Mouse (Mus musculus) MEL (cell line): ENCODE results near the gene Nckap5l. TPM values are rescaled to one million over a fixed set of nuclear protein-coding genes. Genes with fewer than 3 reads are reported as not detected.

ENCODE experiments used
- DNase-seq: peaks from one replicate; pipeline ENCODE4 v3.0.0; 2011; ENCODE audit warnings: low read depth, low spot score
- H3K27ac ChIP-seq: 2 replicates; pipeline ENCODE4 v1.5.1; 2012; ENCODE audit warnings: low read depth, mild to moderate bottlenecking, control low read depth, low read length, moderate library complexity; ENCODE audit not compliant: control insufficient read depth
- H3K27me3 ChIP-seq, 2 experiments: fragments of 150-350 bp in 1 of 2; sonication (generic) in 1 of 2; 2 replicates each; pipeline ENCODE4 v1.6.1; 2012; ENCODE audit warnings: low read length in 2 of 2, mild to moderate bottlenecking in 2 of 2, improper control_type of control experiment in 1 of 2, moderate library complexity in 1 of 2; ENCODE audit not compliant: insufficient read depth in 2 of 2, control insufficient read depth in 1 of 2
- H3K36me3 ChIP-seq, 2 experiments: 2 replicates each; pipeline ENCODE4 v1.6.1; 2012 to 2014; ENCODE audit warnings: low read length in 2 of 2, improper control_type of control experiment in 1 of 2, inconsistent platforms in 1 of 2, mild to moderate bottlenecking in 1 of 2; ENCODE audit not compliant: insufficient read depth in 2 of 2, control insufficient read depth in 1 of 2
- H3K4me1 ChIP-seq, 2 experiments: fragments of 150-350 bp in 1 of 2; sonication (generic) in 1 of 2; 2 replicates each; pipeline ENCODE4 v1.6.1; 2012; ENCODE audit warnings: low read length in 2 of 2, improper control_type of control experiment in 1 of 2, mild to moderate bottlenecking in 1 of 2; ENCODE audit not compliant: insufficient read depth in 2 of 2, control insufficient read depth in 1 of 2
- H3K4me3 ChIP-seq, 2 experiments: fragments of 150-350 bp in 1 of 2; sonication (generic) in 1 of 2; 2 replicates each; pipeline ENCODE4 v1.5.1; 2012; ENCODE audit warnings: low read depth in 2 of 2, low read length in 2 of 2, mild to moderate bottlenecking in 2 of 2, moderate library complexity in 2 of 2, control low read depth in 1 of 2, improper control_type of control experiment in 1 of 2; ENCODE audit not compliant: control insufficient read depth in 1 of 2, insufficient read depth in 1 of 2
- H3K79me2 ChIP-seq: 2 replicates; pipeline ENCODE4 v1.6.1; 2012; ENCODE audit warnings: mild to moderate bottlenecking, low read length, moderate library complexity; ENCODE audit not compliant: control insufficient read depth, poor library complexity, insufficient read depth
- H3K9ac ChIP-seq: 2 replicates; pipeline ENCODE4 v1.6.1; 2012; ENCODE audit warnings: low read depth, mild to moderate bottlenecking, control low read depth, low read length, moderate library complexity; ENCODE audit not compliant: control insufficient read depth, poor library complexity, severe bottlenecking
- H3K9me3 ChIP-seq: fragments of 150-350 bp; sonication (generic); replicated peaks from 2 replicates; pipeline ENCODE4 v1.6.1; 2012; ENCODE audit warnings: mild to moderate bottlenecking, low read length, improper control_type of control experiment, moderate library complexity; ENCODE audit not compliant: insufficient read depth
- BHLHE40 ChIP-seq: IDR thresholded peaks from 2 replicates; pipeline ENCODE4 v1.6.1; 2012; ENCODE audit warnings: low read depth, mild to moderate bottlenecking, inconsistent platforms, low read length, improper control_type of control experiment, borderline replicate concordance
- CHD2 ChIP-seq: IDR thresholded peaks from 2 replicates; pipeline ENCODE4 v1.6.1; 2011; ENCODE audit warnings: low read length, improper control_type of control experiment
- CTCF ChIP-seq, 3 experiments: IDR thresholded peaks in 2 of 3; conservative IDR thresholded peaks in 1 of 3; 2 replicates each; pipeline ENCODE4 v1.5.1; 2011 to 2012; ENCODE audit warnings: low read length in 3 of 3, low read depth in 2 of 3, mild to moderate bottlenecking in 2 of 3, improper control_type of control experiment in 1 of 3, inconsistent platforms in 1 of 3, mixed read lengths in 1 of 3, moderate library complexity in 1 of 3; ENCODE audit not compliant: control insufficient read depth in 1 of 3, insufficient read depth in 1 of 3, poor library complexity in 1 of 3, severe bottlenecking in 1 of 3
- ETS1 ChIP-seq: IDR thresholded peaks from 2 replicates; pipeline ENCODE4 v1.6.1; 2012; ENCODE audit warnings: low read depth, mild to moderate bottlenecking, inconsistent platforms, low read length, improper control_type of control experiment, moderate library complexity
- GATA1 ChIP-seq: IDR thresholded peaks from 2 replicates; pipeline ENCODE4 v1.6.1; 2011; ENCODE audit warnings: low read depth, low read length, improper control_type of control experiment
- HCFC1 ChIP-seq: IDR thresholded peaks from 2 replicates; pipeline ENCODE4 v1.6.1; 2012; ENCODE audit warnings: low read depth, mild to moderate bottlenecking, inconsistent platforms, low read length, improper control_type of control experiment, moderate library complexity
- KAT2A ChIP-seq: conservative IDR thresholded peaks from 2 replicates; pipeline ENCODE4 v1.6.1; 2012; ENCODE audit warnings: low read depth, low read length, improper control_type of control experiment, inconsistent platforms
- MAX ChIP-seq: IDR thresholded peaks from 2 replicates; pipeline ENCODE4 v1.6.1; 2011; ENCODE audit warnings: low read length, improper control_type of control experiment
- MEF2A ChIP-seq: IDR thresholded peaks from 2 replicates; pipeline ENCODE4 v1.6.1; 2014; ENCODE audit warnings: low read depth, mild to moderate bottlenecking, inconsistent platforms, low read length, improper control_type of control experiment; ENCODE audit not compliant: poor library complexity, insufficient replicate concordance, severe bottlenecking; ENCODE audit errors: extremely low read depth
- MXI1 ChIP-seq: IDR thresholded peaks from 2 replicates; pipeline ENCODE4 v1.6.1; 2011; ENCODE audit warnings: mild to moderate bottlenecking, low read depth, low read length, improper control_type of control experiment
- NRF1 ChIP-seq: IDR thresholded peaks from 2 replicates; pipeline ENCODE4 v1.6.1; 2014; ENCODE audit warnings: low read depth, mild to moderate bottlenecking, inconsistent platforms, low read length, improper control_type of control experiment, moderate library complexity; ENCODE audit not compliant: poor library complexity, insufficient read depth, severe bottlenecking
- POLR2AphosphoS2 ChIP-seq: IDR thresholded peaks from 2 replicates; pipeline ENCODE4 v1.6.1; 2011; ENCODE audit warnings: low read length, improper control_type of control experiment
- RCOR1 ChIP-seq: IDR thresholded peaks from 2 replicates; pipeline ENCODE4 v1.6.1; 2012; ENCODE audit warnings: low read depth, mild to moderate bottlenecking, inconsistent platforms, low read length, improper control_type of control experiment
- TAL1 ChIP-seq: IDR thresholded peaks from 2 replicates; pipeline ENCODE4 v1.6.1; 2012; ENCODE audit warnings: mild to moderate bottlenecking, inconsistent platforms, low read length, moderate library complexity, mixed read lengths
- TCF12 ChIP-seq: IDR thresholded peaks from 2 replicates; pipeline ENCODE4 v1.6.1; 2014; ENCODE audit warnings: low read depth, mild to moderate bottlenecking, inconsistent platforms, low read length, improper control_type of control experiment, moderate library complexity
- UBTF ChIP-seq: IDR thresholded peaks from 2 replicates; pipeline ENCODE4 v1.6.1; 2012; ENCODE audit warnings: low read depth, mild to moderate bottlenecking, inconsistent platforms, low read length, improper control_type of control experiment, moderate library complexity, borderline replicate concordance; ENCODE audit not compliant: insufficient read depth
- USF1 ChIP-seq: IDR thresholded peaks from 2 replicates; pipeline ENCODE4 v1.6.1; 2014; ENCODE audit warnings: low read depth, mild to moderate bottlenecking, inconsistent platforms, low read length, improper control_type of control experiment, moderate library complexity
- USF2 ChIP-seq, 2 experiments: IDR thresholded peaks; 2 replicates each; pipeline ENCODE4 v1.6.1; 2011 to 2012; ENCODE audit warnings: improper control_type of control experiment in 2 of 2, low read length in 2 of 2, borderline replicate concordance in 1 of 2, inconsistent platforms in 1 of 2, low read depth in 1 of 2, mild to moderate bottlenecking in 1 of 2; ENCODE audit not compliant: insufficient read depth in 1 of 2
- ZC3H11A ChIP-seq: IDR thresholded peaks from 2 replicates; pipeline ENCODE4 v1.6.1; 2012; ENCODE audit warnings: low read depth, mild to moderate bottlenecking, inconsistent platforms, low read length, improper control_type of control experiment
- ZKSCAN1 ChIP-seq: IDR thresholded peaks from 2 replicates; pipeline ENCODE4 v1.6.1; 2012; ENCODE audit warnings: low read depth, mild to moderate bottlenecking, inconsistent platforms, low read length, improper control_type of control experiment, moderate library complexity
- ZMIZ1 ChIP-seq: IDR thresholded peaks from 2 replicates; pipeline ENCODE4 v1.6.1; 2012; ENCODE audit warnings: low read depth, mild to moderate bottlenecking, inconsistent platforms, low read length, improper control_type of control experiment, moderate library complexity
- ZNF384 ChIP-seq: IDR thresholded peaks from 2 replicates; pipeline ENCODE4 v1.6.1; 2012; ENCODE audit warnings: low read depth, mild to moderate bottlenecking, inconsistent platforms, low read length, improper control_type of control experiment
- polyA plus RNA-seq, 2 experiments: library from polyadenylated mRNA; stranded (reverse) in 1 of 2; unstranded in 1 of 2; fragments of >175 nt in 1 of 2; fragments of >200 nt in 1 of 2; gene quantifications; 2 replicates each; pipeline versions ENCODE4 v1.2.1 to v1.2.4; 2012; ENCODE audit warnings: low replicate concordance in 2 of 2, low read depth in 1 of 2; ENCODE audit not compliant: insufficient read length in 2 of 2, insufficient read depth in 1 of 2, missing spikeins in 1 of 2
- total RNA-seq: library from RNA; depleted of rRNA; stranded (reverse); fragments of 300-350 nt; gene quantifications from 2 replicates; pipeline ENCODE4 v1.2.3, GENCODE M21; 2012

The Nckap5l gene
- total and polyA plus RNA-seq, 3 experiments = 2.5 to 14.1 TPM; not detected in 1

DNA sequence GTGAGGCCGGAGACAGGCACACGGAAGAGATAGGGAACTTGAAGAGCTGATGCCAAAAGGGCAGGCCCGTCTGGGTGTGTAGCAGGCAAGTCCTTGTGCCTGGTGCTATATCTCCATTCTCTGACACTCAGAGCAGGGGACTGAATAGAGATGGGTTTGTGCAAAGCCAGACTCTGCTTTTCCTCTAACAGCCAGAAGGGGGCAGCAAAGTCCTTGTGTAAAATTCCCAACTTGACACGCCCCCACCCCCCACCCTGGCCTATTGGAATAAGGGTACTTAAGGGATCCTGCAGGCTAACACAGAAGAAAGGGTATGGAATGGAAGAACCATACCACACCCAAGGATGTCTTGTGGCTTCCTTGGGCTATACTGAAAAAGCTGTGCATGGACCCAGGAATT lies 39.5 kb upstream of the Nckap5l start (continued):
- TF ChIP-seq ZMIZ1 = no peak

DNA sequence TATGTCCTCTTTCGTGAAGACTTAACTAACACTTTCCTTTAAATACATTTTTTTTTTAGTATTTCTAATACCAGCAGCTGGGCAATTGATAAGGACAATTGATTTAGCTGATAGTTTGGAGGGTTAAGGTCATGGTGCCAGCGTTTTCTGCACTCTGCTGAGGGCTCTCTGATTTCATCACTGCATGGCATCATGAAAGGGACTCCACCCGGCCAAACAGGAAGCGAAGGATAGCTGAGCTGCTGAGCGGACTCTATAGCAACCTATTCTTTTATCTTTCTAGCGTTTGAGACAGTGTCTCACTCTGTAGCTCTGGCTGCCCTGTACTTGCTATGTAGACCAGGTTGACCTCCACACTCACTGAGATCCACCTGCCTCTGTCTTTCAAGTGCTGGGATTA lies 27.2 kb upstream of the Nckap5l start:
- no peak overlapping the region for H3K9ac ChIP-seq
- H3K4me3 ChIP-seq = no peak overlapping the region
- no peaks in the 10 kb centered on the region for H3K9me3 ChIP-seq
- peaks cover 17 to 19% of the 10 kb centered on the region in 2 experiments for H3K27me3 ChIP-seq
- H3K27ac ChIP-seq = no peak overlapping the region
- no peaks in the 10 kb centered on the region for H3K36me3 ChIP-seq
- H3K79me2 ChIP-seq = no peaks in the 10 kb centered on the region
- TF ChIP-seq CHD2 (no peak), CTCF (IDR thresholded peaks at IDR 0.05 in 2 of 3, conservative IDR thresholded peaks at IDR 0.05 in 1 of 3; ENCODE audit: control insufficient read depth in 1 of 3, insufficient read depth in 1 of 3, low read depth in 2 of 3, low read length in 3 of 3, poor library complexity in 1 of 3, severe bottlenecking in 1 of 3) (no peak), USF1 (no peak), TCF12 (no peak)
- TF ChIP-seq, all 39 proteins: peak for 0
- no peak for DNase-seq
- H3K4me1 ChIP-seq = peaks cover 0 to 3% of the 10 kb centered on the region in 2 experiments; a peak in 1 of 4 replicates

DNA sequence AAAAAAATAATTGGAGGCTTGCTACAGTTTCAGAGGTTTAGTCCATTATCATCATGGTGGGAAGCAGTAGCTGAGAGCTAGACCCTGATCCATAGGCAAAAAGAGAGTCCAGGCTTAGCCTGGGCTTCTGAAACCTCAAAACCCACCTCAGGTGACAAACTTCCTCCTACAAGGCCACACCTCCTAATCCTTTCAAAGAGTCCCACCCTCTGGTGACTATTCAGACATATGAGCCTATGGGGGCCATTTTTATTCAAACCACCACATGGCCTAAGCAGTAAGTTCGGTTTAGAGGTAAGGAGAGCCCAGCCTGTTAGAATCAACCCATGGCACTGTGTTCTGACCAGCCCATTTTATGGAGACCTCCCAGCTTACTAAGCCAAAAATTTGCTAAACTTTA lies 18.3 kb upstream of the Nckap5l start:
- no peak overlapping the region for H3K27ac ChIP-seq
- peaks cover 5% of the 10 kb centered on the region for H3K79me2 ChIP-seq
- TF ChIP-seq ZNF384 = no peak
- TF ChIP-seq, all 39 proteins: peak for 0
- Histone ChIP-seq H3K9ac (no peak overlapping the region), H3K27me3 (peaks cover 2 to 3% of the 10 kb centered on the region in 2 experiments; a peak in 1 of 4 replicates), H3K4me1 (peaks cover 0 to 21% of the 10 kb centered on the region in 2 experiments; a peak in 2 of 4 replicates), H3K9me3 (no peaks in the 10 kb centered on the region), H3K36me3 (peaks cover 0 to 18% of the 10 kb centered on the region in 2 experiments; a peak in 2 of 4 replicates), H3K4me3 (no peak overlapping the region)
- peak; percentile 75 for DNase-seq

DNA sequence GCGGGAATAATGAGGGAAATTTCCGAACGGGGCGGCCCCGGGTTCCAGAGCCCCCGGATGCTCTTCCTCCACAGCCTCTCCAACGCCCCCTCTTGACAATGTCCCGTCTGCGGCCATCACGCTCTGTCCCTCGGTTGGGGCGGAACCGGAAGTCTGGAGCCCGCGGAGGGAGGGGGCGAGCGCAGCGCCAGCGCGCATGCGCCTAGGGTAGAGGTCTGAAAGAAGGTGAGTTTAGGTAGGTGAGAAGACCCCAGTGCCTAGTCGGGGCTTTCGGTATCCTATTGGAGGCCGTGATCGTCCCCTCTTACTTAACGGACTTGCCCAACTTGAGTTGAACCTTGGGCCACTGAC lies 17.0 kb upstream of the Nckap5l start, which contains the start of gene Bcdin3d:
Bcdin3d (minus strand) TSS at position 155 of the 351 bp plus-strand sequence.
- H3K9ac ChIP-seq = peak within 1 kb of the TSS; percentile 90
- peak within 1 kb of the TSS; percentile 81 for H3K27ac ChIP-seq
- peak; percentile 94 for DNase-seq
- TF ChIP-seq USF2 (IDR thresholded peaks at IDR 0.05; ENCODE audit: borderline replicate concordance in 1 of 2, insufficient read depth in 1 of 2, low read depth in 1 of 2, low read length in 2 of 2) (no peak), HCFC1 (peak; percentile 82), MXI1 (no peak; the same call in 1 of the 2 replicates), ZNF384 (no peak), TAL1 (no peak), POLR2AphosphoS2 (peak; percentile 74; the same call in 1 of the 2 replicates), KAT2A (no peak), UBTF (no peak), ZC3H11A (no peak), ZKSCAN1 (no peak), NRF1 (peak; percentile 96), USF1 (no peak), ETS1 (no peak), GATA1 (no peak), BHLHE40 (no peak), MAX (no peak; the same call in 1 of the 2 replicates), RCOR1 (no peak), MEF2A (no peak)

More for the DNA sequence above, 17.0 kb upstream of the Nckap5l start, which contains the start of gene Bcdin3d:
- H3K4me3 ChIP-seq = peak within 1 kb of the TSS; percentile 76 to 83
- no peaks in the 10 kb centered on the region for H3K9me3 ChIP-seq
- H3K4me1 ChIP-seq = peaks cover 0 to 21% of the 10 kb centered on the region in 2 experiments; a peak in 2 of 4 replicates
- peaks cover 0 to 18% of the 10 kb centered on the region in 2 experiments; a peak in 2 of 4 replicates for H3K36me3 ChIP-seq
- peaks cover 0 to 3% of the 10 kb centered on the region in 2 experiments; a peak in 1 of 4 replicates for H3K27me3 ChIP-seq
- peaks cover 5% of the 10 kb centered on the region for H3K79me2 ChIP-seq
